Mouse (Mus musculus) CD8-positive naive resting alpha-beta T cell, adult 2 months (primary cell): Measurements from ENCODE around the gene Pacs1.
A peak's percentile ranks its signal among the peaks of the same experiment; 100 is the strongest.
"Not testable (repeated sequence)": the region's sequence is repeated elsewhere in the genome, so short reads cannot be mapped to it uniquely, and the experiment has no call there.

Experiments
- DNase-seq, 2 experiments: peaks; one replicate each; pipeline ENCODE4 v3.0.0; 2022; ENCODE audit warnings: low read depth in 2 of 2, low spot score in 2 of 2

The Pacs1 gene

GRCm38 (mm10) chr19:5098363-5099143 is 174.4 kb downstream of the Pacs1 start, which contains the start of gene Cnih2:
Gene Cnih2, minus strand, starts transcription at chr19:5098521.
- DNase-seq: no peak

DNA sequence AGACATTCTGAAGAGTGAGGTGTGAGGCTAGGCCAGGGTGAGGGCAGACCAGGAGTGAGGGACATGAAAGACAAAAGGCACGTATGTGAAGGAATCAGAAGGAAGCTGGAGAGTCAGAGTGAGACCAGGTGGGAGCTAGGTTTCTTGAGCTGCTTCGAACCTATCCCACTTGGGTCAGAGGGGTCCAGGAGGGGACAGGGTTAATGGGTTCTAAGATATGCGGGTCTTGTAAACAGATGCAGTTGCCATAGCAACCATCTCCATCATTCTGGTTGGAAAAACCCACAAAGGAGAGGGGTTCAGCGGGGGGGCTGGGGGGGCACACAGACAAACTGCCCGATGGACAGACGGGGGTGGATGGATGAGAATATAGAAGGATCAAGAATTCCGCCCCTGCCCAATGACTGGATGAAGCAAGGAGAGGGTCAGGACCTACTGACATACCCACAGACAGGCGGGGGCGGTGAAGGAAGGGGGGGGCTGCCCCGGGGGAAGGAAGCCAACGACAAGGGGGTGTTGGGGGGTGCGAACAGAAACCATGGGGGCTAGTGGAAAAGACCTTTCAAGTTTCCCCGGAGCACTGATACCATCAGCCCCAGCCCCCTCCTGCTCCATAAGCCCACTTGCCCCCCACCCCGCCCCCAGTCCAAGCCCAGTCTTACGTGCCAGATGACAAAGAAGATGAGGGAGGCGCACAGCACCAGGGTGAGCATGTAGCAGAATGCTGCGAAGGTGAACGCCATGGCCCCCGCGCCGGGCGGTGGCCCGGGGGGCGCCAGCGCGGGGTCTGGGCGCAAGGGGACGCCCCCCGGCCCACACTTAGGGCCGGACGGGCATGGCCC is 175.2 kb downstream of the Pacs1 start:
- DNase-seq: no peak

DNA sequence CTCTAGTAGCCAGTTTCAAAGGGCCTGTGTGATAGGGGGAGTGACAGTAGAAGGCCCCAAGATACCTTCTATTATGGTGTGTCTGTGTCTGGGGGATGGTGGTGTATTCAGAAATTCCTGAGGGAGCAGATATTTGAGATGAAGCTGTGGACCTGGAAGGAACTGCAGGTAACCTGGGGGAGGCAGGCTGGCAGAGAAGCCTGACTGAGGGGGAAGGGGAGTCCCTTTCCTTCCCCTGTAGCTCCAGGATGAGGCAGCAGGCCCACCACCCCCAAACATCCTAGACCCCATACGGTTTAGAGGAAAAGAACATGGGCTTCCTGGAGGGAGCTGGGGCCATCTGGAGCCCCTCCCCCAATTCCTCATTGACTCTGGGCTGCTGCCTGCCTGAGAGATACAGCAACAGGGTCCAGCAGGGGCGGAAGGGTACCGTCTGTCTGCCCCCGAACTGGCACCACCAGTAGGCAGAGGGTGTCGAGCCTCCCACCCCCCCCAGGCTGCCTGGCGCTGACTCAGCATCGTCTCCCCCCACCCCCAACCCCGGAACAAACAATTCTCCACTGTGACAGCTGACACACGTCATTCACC is 176.9 kb downstream of the Pacs1 start:
- no peak for DNase-seq

GRCm38 (mm10) chr19:5094746-5095417 is 178.0 kb downstream of the Pacs1 start:
- DNase-seq: no peak

- peak; percentile 78 to 88 for DNase-seq
Observed at GRCm38 (mm10) chr19:5094243-5094632, 178.7 kb downstream of the Pacs1 start.

GRCm38 (mm10) chr19:5093481-5094242 is 179.3 kb downstream of the Pacs1 start:
- DNase-seq: no peak

GRCm38 (mm10) chr19:5092083-5092482 is 180.8 kb downstream of the Pacs1 start:
- no peak for DNase-seq

DNA sequence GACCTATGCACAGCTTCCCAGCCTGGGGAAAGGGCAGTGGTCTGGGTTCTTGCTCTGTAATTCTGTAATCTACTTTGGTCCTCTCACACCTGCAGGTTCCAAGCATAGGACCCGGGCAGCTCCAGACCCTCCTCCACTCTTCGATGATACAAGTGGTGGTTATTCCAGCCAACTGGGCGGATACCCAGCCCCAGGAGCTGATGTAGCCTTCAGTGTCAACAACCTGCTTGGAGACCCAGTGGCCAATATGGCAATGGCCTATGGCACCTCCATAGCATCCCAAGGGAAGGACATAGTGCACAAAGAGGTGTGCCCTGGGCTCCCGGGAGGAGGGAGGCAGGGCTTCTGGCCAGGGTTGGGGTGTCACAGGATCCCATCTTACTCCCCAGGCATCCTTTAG is 183.6 kb downstream of the Pacs1 start:
- DNase-seq: no peak

DNA sequence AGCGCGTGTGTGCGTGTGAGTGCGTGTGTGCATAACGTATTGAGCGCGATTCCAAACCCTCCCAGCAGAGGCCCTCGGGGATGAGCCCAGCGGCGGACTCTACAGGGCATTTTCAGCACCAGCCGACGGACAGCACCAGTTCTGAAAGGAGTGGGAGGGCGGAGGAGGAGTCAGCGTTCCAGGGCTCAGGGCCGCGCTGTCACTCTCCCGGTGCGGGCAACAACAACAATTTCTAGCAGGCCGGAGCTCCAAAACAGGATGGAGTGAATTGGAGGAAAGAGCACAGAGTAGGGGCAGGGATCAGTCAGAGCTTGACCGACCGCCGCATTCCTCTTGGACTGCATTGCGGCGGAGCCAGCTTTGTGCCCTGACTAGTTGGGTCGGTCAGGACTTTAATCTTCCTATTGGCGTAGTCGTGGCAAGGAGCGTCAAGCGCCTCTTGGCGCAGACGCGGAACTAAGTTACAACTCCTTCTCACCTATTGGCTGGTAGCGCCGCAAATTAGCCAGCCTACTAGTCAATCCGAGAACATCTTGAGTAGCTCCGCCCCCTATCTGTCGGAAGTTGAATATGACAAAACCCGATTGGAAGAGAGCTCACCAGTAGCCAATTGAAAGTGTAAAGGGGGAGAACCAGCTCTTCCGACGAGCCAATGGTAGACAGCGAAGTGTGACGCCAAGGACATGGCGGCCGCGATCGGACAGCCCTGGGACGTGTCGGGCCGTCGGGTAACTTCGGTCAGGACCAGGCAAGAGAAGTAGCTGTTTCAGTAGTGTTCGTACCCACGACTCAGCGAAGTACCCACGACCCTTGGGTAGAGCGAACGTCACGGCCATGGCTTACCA is 184.8 kb downstream of the Pacs1 start, which contains the start of gene Yif1a:
Gene Yif1a, plus strand, starts transcription at position 655 of the 845 bp plus-strand sequence.
- peak; percentile 89 to 95 for DNase-seq

DNA sequence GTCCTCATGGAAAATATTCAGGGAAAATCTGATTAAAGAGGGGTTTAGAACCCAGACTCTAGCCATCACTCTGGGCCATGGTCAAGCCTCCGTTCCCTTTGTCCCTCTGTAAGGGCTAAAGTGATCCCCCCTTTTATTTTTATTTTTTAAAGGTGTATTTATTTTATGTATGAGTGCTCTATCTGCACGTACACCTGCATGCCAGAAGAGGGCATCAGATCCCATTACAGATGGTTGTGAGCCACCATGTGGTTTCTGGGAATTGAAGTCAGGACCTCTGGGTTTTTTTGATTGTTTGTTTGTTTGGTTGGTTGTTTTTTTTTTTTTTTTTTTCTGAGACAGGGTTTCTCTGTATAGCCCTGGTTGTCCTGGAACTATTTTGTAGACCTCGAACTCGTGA is 186.4 kb downstream of the Pacs1 start:
- not testable (repeated sequence) for DNase-seq

DNA sequence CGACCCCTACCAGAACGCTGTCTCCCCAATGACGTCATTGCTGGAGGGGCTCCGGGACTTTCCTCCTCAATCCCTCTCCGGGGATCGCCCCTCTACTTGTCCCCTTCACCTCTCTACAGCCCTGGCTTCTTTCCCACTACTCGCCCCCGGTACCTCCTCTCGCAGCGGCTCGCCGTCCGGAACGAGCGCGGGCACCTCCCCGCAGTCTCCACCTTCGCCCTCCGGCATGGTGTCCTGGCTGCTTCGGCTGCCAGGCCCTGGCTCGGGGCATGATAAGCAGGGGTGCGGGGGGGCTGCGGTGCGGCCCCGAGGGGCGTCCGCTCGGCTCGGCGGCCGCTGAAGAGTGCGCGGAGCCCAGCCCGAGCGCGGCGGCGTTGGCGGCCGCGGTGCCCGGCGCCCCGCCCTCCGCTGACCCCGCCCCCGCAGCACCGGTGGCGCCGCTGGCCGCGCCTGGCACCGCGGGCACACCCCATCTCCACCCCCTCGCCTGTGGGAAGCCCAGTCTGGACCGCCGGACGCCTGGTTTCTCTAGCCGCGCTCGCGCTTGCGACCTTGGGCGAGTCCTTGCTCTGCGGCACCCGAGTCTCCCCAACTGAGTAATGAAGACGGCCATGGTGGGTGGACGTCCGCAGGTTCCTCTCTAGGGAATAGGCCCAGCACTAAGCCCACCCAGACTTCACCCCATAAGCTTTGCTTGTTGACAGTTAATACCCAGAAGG is 187.6 kb downstream of the Pacs1 start, which contains the start of gene Tmem151a:
Gene Tmem151a, minus strand, starts transcription at position 387 of the 719 bp plus-strand sequence.
- no peak for DNase-seq

GRCm38 (mm10) chr19:5084834-5085144 is 188.1 kb downstream of the Pacs1 start:
- no peak for DNase-seq

- no peak for DNase-seq
Observed at GRCm38 (mm10) chr19:5083961-5084833, 188.7 kb downstream of the Pacs1 start.
